Mouse (Mus musculus): Measurements from ENCODE around the gene Flnc. TPM values are rescaled to one million over a fixed set of nuclear protein-coding genes. Genes with fewer than 3 reads are reported as not detected.

The Flnc gene
- polyA plus RNA-seq, 1 experiment, result not detected

- TF ChIP-seq CTCF (IDR thresholded peaks at IDR 0.05; ENCODE audit: insufficient read depth, low read depth, low read length), result no peak
- TF ChIP-seq POLR2A (IDR thresholded peaks at IDR 0.05; ENCODE audit: insufficient read depth, low read depth, low read length), result peak; percentile 62
- Histone ChIP-seq H3K4me3 (ENCODE audit: insufficient read depth, low read depth, low read length) (peak within 1 kb of the TSS; percentile 63), H3K4me1 (ENCODE audit: control insufficient read depth, insufficient read depth, low read length) (no peaks in the 10 kb centered on the region), H3K27ac (ENCODE audit: insufficient read depth, low read depth, low read length) (peak within 1 kb of the TSS; percentile 58; the same call in 1 of the 2 replicates)
- WGBS, result under 1% methylated on average over 39 of the region's 39 CpGs
Observed at GRCm38 (mm10) chr6:29467583-29468354, 34.7 kb downstream of the Flnc start, which contains the start of gene Atp6v1f. Atp6v1f (plus strand) TSS chr6:29467718.

- Histone ChIP-seq H3K4me1 (ENCODE audit: control insufficient read depth, insufficient read depth, low read length) (peaks cover 4% of the 10 kb centered on the region), H3K27ac (ENCODE audit: insufficient read depth, low read depth, low read length) (no peak overlapping the region), H3K4me3 (ENCODE audit: insufficient read depth, low read depth, low read length) (no peak overlapping the region)
- 88% methylated on average over 3 of the region's 3 CpGs for WGBS
- TF ChIP-seq CTCF (IDR thresholded peaks at IDR 0.05; ENCODE audit: insufficient read depth, low read depth, low read length) (no peak), POLR2A (IDR thresholded peaks at IDR 0.05; ENCODE audit: insufficient read depth, low read depth, low read length) (no peak)
Observed at GRCm38 (mm10) chr6:29468851-29469250, 35.8 kb downstream of the Flnc start.

GRCm38 (mm10) chr6:29471137-29471536, 38.1 kb downstream of the Flnc start, which contains the start of gene Atp6v1fnb:
Atp6v1fnb (plus strand) TSS chr6:29471437.
- WGBS, result 93% methylated on average over 4 of the region's 4 CpGs
- no peak for TF ChIP-seq CTCF (IDR thresholded peaks at IDR 0.05; ENCODE audit: insufficient read depth, low read depth, low read length)
- no peak for TF ChIP-seq POLR2A (IDR thresholded peaks at IDR 0.05; ENCODE audit: insufficient read depth, low read depth, low read length)
- Histone ChIP-seq H3K27ac (ENCODE audit: insufficient read depth, low read depth, low read length) (no peak within 1 kb of the TSS), H3K4me1 (ENCODE audit: control insufficient read depth, insufficient read depth, low read length) (peaks cover 9% of the 10 kb centered on the region), H3K4me3 (ENCODE audit: insufficient read depth, low read depth, low read length) (no peak within 1 kb of the TSS)

- Histone ChIP-seq H3K4me3 (ENCODE audit: insufficient read depth, low read depth, low read length) (peak overlapping the region; percentile 44), H3K27ac (ENCODE audit: insufficient read depth, low read depth, low read length) (no peak overlapping the region), H3K4me1 (ENCODE audit: control insufficient read depth, insufficient read depth, low read length) (peaks cover 9% of the 10 kb centered on the region)
- 7% methylated on average over 33 of the region's 33 CpGs for WGBS
- no peak for TF ChIP-seq CTCF (IDR thresholded peaks at IDR 0.05; ENCODE audit: insufficient read depth, low read depth, low read length)
- TF ChIP-seq POLR2A (IDR thresholded peaks at IDR 0.05; ENCODE audit: insufficient read depth, low read depth, low read length), result 0 out of 2 replicates have a peak, but pooled peaks have one; percentile 25
Observed at GRCm38 (mm10) chr6:29473941-29474691, 41.1 kb downstream of the Flnc start.

- no peak overlapping the region for H3K27ac ChIP-seq (ENCODE audit: insufficient read depth, low read depth, low read length)
Observed at GRCm38 (mm10) chr6:29474736-29475135, 41.7 kb downstream of the Flnc start.

GRCm38 (mm10) chr6:29482691-29483090, 49.6 kb downstream of the Flnc start:
- Histone ChIP-seq H3K27ac (ENCODE audit: insufficient read depth, low read depth, low read length) (no peak overlapping the region), H3K4me1 (ENCODE audit: control insufficient read depth, insufficient read depth, low read length) (peaks cover 12% of the 10 kb centered on the region; the same call in 1 of the 2 replicates), H3K4me3 (ENCODE audit: insufficient read depth, low read depth, low read length) (no peak overlapping the region)
- WGBS, result 92% methylated on average over 13 of the region's 13 CpGs
- TF ChIP-seq CTCF (IDR thresholded peaks at IDR 0.05; ENCODE audit: insufficient read depth, low read depth, low read length), result no peak
- TF ChIP-seq POLR2A (IDR thresholded peaks at IDR 0.05; ENCODE audit: insufficient read depth, low read depth, low read length), result no peak

More at GRCm38 (mm10) chr6:29474736-29475135, 41.7 kb downstream of the Flnc start:
- TF ChIP-seq CTCF (IDR thresholded peaks at IDR 0.05; ENCODE audit: insufficient read depth, low read depth, low read length) (no peak), POLR2A (IDR thresholded peaks at IDR 0.05; ENCODE audit: insufficient read depth, low read depth, low read length) (no peak)
- H3K4me3 ChIP-seq (ENCODE audit: insufficient read depth, low read depth, low read length), result no peak overlapping the region
- H3K4me1 ChIP-seq (ENCODE audit: control insufficient read depth, insufficient read depth, low read length), result peaks cover 9% of the 10 kb centered on the region
- 84% methylated on average over 2 of the region's 2 CpGs for WGBS

GRCm38 (mm10) chr6:29484716-29485559, 51.9 kb downstream of the Flnc start:
- H3K4me3 ChIP-seq (ENCODE audit: insufficient read depth, low read depth, low read length), result peak overlapping the region; percentile 22
- no peak overlapping the region for H3K27ac ChIP-seq (ENCODE audit: insufficient read depth, low read depth, low read length)
- TF ChIP-seq CTCF (IDR thresholded peaks at IDR 0.05; ENCODE audit: insufficient read depth, low read depth, low read length) (peak; percentile 86), POLR2A (IDR thresholded peaks at IDR 0.05; ENCODE audit: insufficient read depth, low read depth, low read length) (no peak)
- H3K4me1 ChIP-seq (ENCODE audit: control insufficient read depth, insufficient read depth, low read length), result peaks cover 18% of the 10 kb centered on the region
- 12% methylated on average over 26 of the region's 26 CpGs for WGBS

- Histone ChIP-seq H3K27ac (ENCODE audit: insufficient read depth, low read depth, low read length) (no peak overlapping the region), H3K4me1 (ENCODE audit: control insufficient read depth, insufficient read depth, low read length) (peaks cover 18% of the 10 kb centered on the region), H3K4me3 (ENCODE audit: insufficient read depth, low read depth, low read length) (no peak overlapping the region)
- TF ChIP-seq POLR2A (IDR thresholded peaks at IDR 0.05; ENCODE audit: insufficient read depth, low read depth, low read length) (no peak), CTCF (IDR thresholded peaks at IDR 0.05; ENCODE audit: insufficient read depth, low read depth, low read length) (no peak)
- 74% methylated on average over 2 of the region's 2 CpGs for WGBS
Observed at GRCm38 (mm10) chr6:29485951-29486350, 52.9 kb downstream of the Flnc start.
